Mouse (Mus musculus) E14TG2a.4 (cell line): Measurements from ENCODE around the gene Get4.
A peak's percentile ranks its signal among the peaks of the same experiment; 100 is the strongest.

Experiments used
- H3K27me3 ChIP-seq: 2 replicates; pipeline ENCODE4 v1.6.1; 2014; ENCODE audit warnings: low read length, control low read depth; ENCODE audit not compliant: insufficient read depth
- H3K36me3 ChIP-seq: 2 replicates; pipeline ENCODE4 v1.6.1; 2014; ENCODE audit warnings: low read length, control low read depth; ENCODE audit not compliant: insufficient read depth
- H3K4me1 ChIP-seq: replicated peaks from 2 replicates; pipeline ENCODE4 v1.6.1; 2014; ENCODE audit warnings: low read depth, low read length, control low read depth
- H3K4me3 ChIP-seq: replicated peaks from 2 replicates; pipeline ENCODE4 v1.5.1; 2014; ENCODE audit warnings: mild to moderate bottlenecking, low read length
- H3K9me3 ChIP-seq: 2 replicates; pipeline ENCODE4 v1.6.1; 2014; ENCODE audit warnings: low read length, control low read depth
- CTCF ChIP-seq: conservative IDR thresholded peaks from 2 replicates; pipeline ENCODE4 v1.5.1; 2014; ENCODE audit warnings: low read length
- NANOG ChIP-seq: IDR thresholded peaks from 2 replicates; pipeline ENCODE4 v1.6.1; 2014; ENCODE audit warnings: borderline replicate concordance, low read length, mixed read lengths
- POU5F1 ChIP-seq: IDR thresholded peaks from 2 replicates; pipeline ENCODE4 v1.6.1; 2014; ENCODE audit warnings: low read length, borderline replicate concordance

The Get4 gene

GRCm38 (mm10) chr5:139252081-139252909 lies at the start of gene Get4:
Get4 (plus strand) TSS chr5:139252324.
- H3K9me3 ChIP-seq, result no peaks in the 10 kb centered on the region
- peaks cover 70% of the 10 kb centered on the region for H3K36me3 ChIP-seq
- peaks cover 51% of the 10 kb centered on the region for H3K4me1 ChIP-seq
- peak within 1 kb of the TSS; percentile 95 for H3K4me3 ChIP-seq
- TF ChIP-seq CTCF, result no peak
- no peak for TF ChIP-seq POU5F1
- TF ChIP-seq NANOG, result no peak
- no peaks in the 10 kb centered on the region for H3K27me3 ChIP-seq

- H3K27me3 ChIP-seq, result no peaks in the 10 kb centered on the region
- H3K4me1 ChIP-seq, result peaks cover 87% of the 10 kb centered on the region
- H3K4me3 ChIP-seq, result no peak overlapping the region
- H3K36me3 ChIP-seq, result peaks cover 49% of the 10 kb centered on the region
- H3K9me3 ChIP-seq, result no peaks in the 10 kb centered on the region
- TF ChIP-seq POU5F1, result no peak
These were observed 48.8 kb upstream of the Get4 start for GRCm38 (mm10) chr5:139203312-139203711.

GRCm38 (mm10) chr5:139206081-139206480 lies 46.0 kb upstream of the Get4 start:
- Histone ChIP-seq H3K27me3 (no peaks in the 10 kb centered on the region), H3K4me3 (no peak overlapping the region), H3K4me1 (peaks cover 97% of the 10 kb centered on the region), H3K9me3 (peaks cover 12% of the 10 kb centered on the region), H3K36me3 (peaks cover 76% of the 10 kb centered on the region)
- TF ChIP-seq NANOG (no peak), CTCF (no peak), POU5F1 (no peak)

GRCm38 (mm10) chr5:139206525-139206924 lies 45.6 kb upstream of the Get4 start:
- Histone ChIP-seq H3K4me1 (peaks cover 93% of the 10 kb centered on the region), H3K27me3 (no peaks in the 10 kb centered on the region), H3K9me3 (peaks cover 15% of the 10 kb centered on the region), H3K4me3 (no peak overlapping the region), H3K36me3 (peaks cover 79% of the 10 kb centered on the region)
- TF ChIP-seq POU5F1 (no peak), NANOG (no peak), CTCF (no peak)

GRCm38 (mm10) chr5:139208183-139208582 lies 43.9 kb upstream of the Get4 start:
- no peaks in the 10 kb centered on the region for H3K27me3 ChIP-seq
- H3K36me3 ChIP-seq, result peaks cover 94% of the 10 kb centered on the region
- H3K9me3 ChIP-seq, result peaks cover 23% of the 10 kb centered on the region
- H3K4me3 ChIP-seq, result no peak overlapping the region
- TF ChIP-seq NANOG (no peak), CTCF (no peak), POU5F1 (no peak)
- H3K4me1 ChIP-seq, result peaks cover 90% of the 10 kb centered on the region

- Histone ChIP-seq H3K27me3 (no peaks in the 10 kb centered on the region), H3K9me3 (peaks cover 23% of the 10 kb centered on the region), H3K4me3 (no peak overlapping the region), H3K36me3 (peaks cover 94% of the 10 kb centered on the region), H3K4me1 (peaks cover 91% of the 10 kb centered on the region)
- TF ChIP-seq NANOG, result no peak
- no peak for TF ChIP-seq POU5F1
- peak; percentile 29; the same call in 1 of the 2 replicates for TF ChIP-seq CTCF
These were observed 43.0 kb upstream of the Get4 start for GRCm38 (mm10) chr5:139208871-139209684.

- H3K36me3 ChIP-seq, result peaks cover 96% of the 10 kb centered on the region
These were observed 42.5 kb upstream of the Get4 start for GRCm38 (mm10) chr5:139209685-139210026.

GRCm38 (mm10) chr5:139211737-139212385 lies 40.3 kb upstream of the Get4 start:
- H3K4me1 ChIP-seq, result peaks cover 63% of the 10 kb centered on the region
- H3K4me3 ChIP-seq, result no peak overlapping the region
- TF ChIP-seq CTCF, result no peak
- TF ChIP-seq NANOG, result no peak
- TF ChIP-seq POU5F1, result no peak
- peaks cover 23% of the 10 kb centered on the region for H3K9me3 ChIP-seq
- peaks cover 98% of the 10 kb centered on the region for H3K36me3 ChIP-seq
- no peaks in the 10 kb centered on the region for H3K27me3 ChIP-seq

More at GRCm38 (mm10) chr5:139209685-139210026, 42.5 kb upstream of the Get4 start:
- peaks cover 23% of the 10 kb centered on the region for H3K9me3 ChIP-seq
- no peaks in the 10 kb centered on the region for H3K27me3 ChIP-seq
- no peak for TF ChIP-seq POU5F1
- TF ChIP-seq CTCF, result no peak
- TF ChIP-seq NANOG, result no peak
- H3K4me3 ChIP-seq, result no peak overlapping the region
- peaks cover 85% of the 10 kb centered on the region for H3K4me1 ChIP-seq
